Mouse (Mus musculus): ENCODE data around the gene Ube2n.

DNA sequence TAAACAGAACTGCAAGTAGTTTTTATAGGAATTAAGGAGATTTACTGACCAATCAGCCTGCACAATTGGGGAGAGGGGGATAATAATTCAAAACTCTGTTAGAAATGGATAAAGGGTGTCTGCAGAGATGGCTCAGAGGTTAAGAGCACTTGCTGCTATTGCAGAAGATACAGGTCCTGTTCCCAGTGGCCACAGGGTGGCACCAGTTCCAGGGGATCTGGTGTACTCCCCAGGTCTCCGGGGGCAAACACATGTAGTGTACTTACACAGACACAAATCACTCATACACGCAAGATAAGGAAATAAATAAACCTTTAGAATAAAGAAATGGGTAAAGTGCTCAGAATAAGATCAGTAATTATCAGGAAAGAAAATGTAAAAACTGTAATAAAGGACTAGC is 25.3 kb upstream of the Ube2n start:
- TF ChIP-seq POLR2A (IDR thresholded peaks at IDR 0.05; ENCODE audit: low read depth, low read length) (no peak), CTCF (IDR thresholded peaks at IDR 0.05; ENCODE audit: borderline replicate concordance, insufficient read depth, low read length) (peak; percentile 50; the same call in 1 of the 2 replicates)

Measured in embryonic fibroblast, embryonic 13.5 days (primary cell).